Mouse (Mus musculus): ENCODE results near the gene Supt20.

- TF ChIP-seq CTCF (IDR thresholded peaks at IDR 0.05; ENCODE audit: extremely low read depth, insufficient read depth, low read length) (no peak), POLR2A (IDR thresholded peaks at IDR 0.05; ENCODE audit: extremely low read depth, insufficient read depth, low read length) (peak; percentile 92)
These were observed 42.0 kb downstream of the Supt20 start for GRCm38 (mm10) chr3:54734411-54735246.
